Mouse (Mus musculus) liver, adult 2 months (tissue): ENCODE measurements around the gene Gm14569.
A peak's percentile ranks its signal among the peaks of the same experiment; 100 is the strongest.

Experiments used
- CTCF ChIP-seq: fragments of 200-500 bp; IDR thresholded peaks from 2 replicates; pipeline ENCODE4 v1.5.1; 2011; ENCODE audit warnings: low read depth, low read length, control low read depth
- POLR2A ChIP-seq: fragments of 200-500 bp; IDR thresholded peaks from 2 replicates; pipeline ENCODE4 v1.6.1; 2011; ENCODE audit warnings: low read length, control low read depth; ENCODE audit not compliant: insufficient read depth; ENCODE audit errors: extremely low read depth

- TF ChIP-seq CTCF: peak; percentile 29; the same call in 1 of the 2 replicates
- TF ChIP-seq POLR2A: no peak
Measured at GRCm38 (mm10) chrX:36402316-36402715, 89.3 kb downstream of the Gm14569 start.
